Mouse (Mus musculus) testis, adult 2 months (tissue): ENCODE results near the gene Vps33a. TPM values are rescaled to one million over a fixed set of nuclear protein-coding genes. Genes with fewer than 3 reads are reported as not detected.
"Not testable (repeated sequence)": the region's sequence is repeated elsewhere in the genome, so short reads cannot be mapped to it uniquely, and the experiment has no call there.

Experiments
- H3K27ac ChIP-seq: fragments of 200-500 bp; 2 replicates; pipeline ENCODE4 v1.5.1; 2012; ENCODE audit warnings: low read depth, low read length; ENCODE audit not compliant: control insufficient read depth, insufficient read depth
- H3K27me3 ChIP-seq: fragments of 200-500 bp; 2 replicates; pipeline ENCODE4 v1.6.1; 2012; ENCODE audit warnings: mild to moderate bottlenecking, low read length, moderate library complexity; ENCODE audit not compliant: control insufficient read depth, insufficient read depth
- H3K36me3 ChIP-seq: fragments of 200-500 bp; 2 replicates; pipeline ENCODE4 v1.6.1; 2012; ENCODE audit warnings: mild to moderate bottlenecking, low read length; ENCODE audit not compliant: control insufficient read depth, insufficient read depth
- H3K4me1 ChIP-seq: fragments of 200-500 bp; 2 replicates; pipeline ENCODE4 v1.6.1; 2012; ENCODE audit warnings: low read length; ENCODE audit not compliant: control insufficient read depth, insufficient read depth
- H3K4me3 ChIP-seq: fragments of 200-500 bp; 2 replicates; pipeline ENCODE4 v1.5.1; 2012; ENCODE audit warnings: low read depth, mild to moderate bottlenecking, low read length, moderate library complexity, mixed read lengths; ENCODE audit not compliant: control insufficient read depth
- CTCF ChIP-seq: fragments of 200-500 bp; IDR thresholded peaks from 2 replicates; pipeline ENCODE4 v1.5.1; 2012; ENCODE audit warnings: low read depth, mild to moderate bottlenecking, inconsistent platforms, low read length, moderate library complexity; ENCODE audit not compliant: control insufficient read depth, insufficient read depth, insufficient replicate concordance
- POLR2A ChIP-seq: fragments of 200-500 bp; IDR thresholded peaks from 2 replicates; pipeline ENCODE4 v1.6.1; 2012; ENCODE audit warnings: low read depth, mild to moderate bottlenecking, inconsistent platforms, low read length, moderate library complexity; ENCODE audit not compliant: control insufficient read depth
- polyA plus RNA-seq: library from polyadenylated mRNA; depleted of rRNA; stranded (reverse); fragments of >200 nt; gene quantifications from 2 replicates; pipeline ENCODE4 v1.2.3, GENCODE M21; 2012

Vps33a gene
- polyA plus RNA-seq, 1 experiment, result 5.8 TPM

DNA sequence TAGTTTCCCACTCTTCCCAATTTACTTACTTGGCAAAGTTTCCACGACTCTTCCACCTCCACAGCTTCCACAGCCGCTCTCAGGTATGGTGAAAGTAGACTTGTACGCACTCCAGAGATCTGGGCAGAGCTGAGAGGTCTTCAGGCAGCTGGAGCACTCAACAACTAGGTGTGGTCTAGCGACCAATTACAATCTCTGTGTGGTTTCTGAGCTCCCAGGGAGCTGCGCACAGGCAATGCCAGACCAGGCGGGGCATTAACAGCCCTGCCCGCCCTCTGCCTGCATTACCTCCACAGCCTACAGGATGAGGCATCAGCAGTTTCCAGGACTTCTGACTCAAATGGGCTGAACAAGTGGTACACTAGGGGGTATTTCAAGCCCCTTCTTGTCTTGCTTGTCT, 47.6 kb downstream of the Vps33a start, which contains the start of gene Gm49027:
TSS of gene Gm49027 (minus strand) at position 208 of the 400 bp plus-strand sequence.
- H3K4me1 ChIP-seq, result peaks cover 7% of the 10 kb centered on the region
- H3K27me3 ChIP-seq, result no peaks in the 10 kb centered on the region
- no peak for TF ChIP-seq POLR2A
- no peak for TF ChIP-seq CTCF
- H3K27ac ChIP-seq, result peak within 1 kb of the TSS; percentile 94
- H3K4me3 ChIP-seq, result peak within 1 kb of the TSS; percentile 96
- H3K36me3 ChIP-seq, result peaks cover 1% of the 10 kb centered on the region

GRCm38 (mm10) chr5:123524393-123524750, 48.5 kb downstream of the Vps33a start:
- H3K4me1 ChIP-seq, result peaks cover 7% of the 10 kb centered on the region
- peak overlapping the region; percentile 96 for H3K4me3 ChIP-seq
- TF ChIP-seq POLR2A, result peak; percentile 10; the same call in 1 of the 2 replicates
- TF ChIP-seq CTCF, result peak; percentile 22; the same call in 1 of the 2 replicates
- peaks cover 3% of the 10 kb centered on the region for H3K36me3 ChIP-seq
- H3K27ac ChIP-seq, result peak overlapping the region; percentile 94
- no peaks in the 10 kb centered on the region for H3K27me3 ChIP-seq

DNA sequence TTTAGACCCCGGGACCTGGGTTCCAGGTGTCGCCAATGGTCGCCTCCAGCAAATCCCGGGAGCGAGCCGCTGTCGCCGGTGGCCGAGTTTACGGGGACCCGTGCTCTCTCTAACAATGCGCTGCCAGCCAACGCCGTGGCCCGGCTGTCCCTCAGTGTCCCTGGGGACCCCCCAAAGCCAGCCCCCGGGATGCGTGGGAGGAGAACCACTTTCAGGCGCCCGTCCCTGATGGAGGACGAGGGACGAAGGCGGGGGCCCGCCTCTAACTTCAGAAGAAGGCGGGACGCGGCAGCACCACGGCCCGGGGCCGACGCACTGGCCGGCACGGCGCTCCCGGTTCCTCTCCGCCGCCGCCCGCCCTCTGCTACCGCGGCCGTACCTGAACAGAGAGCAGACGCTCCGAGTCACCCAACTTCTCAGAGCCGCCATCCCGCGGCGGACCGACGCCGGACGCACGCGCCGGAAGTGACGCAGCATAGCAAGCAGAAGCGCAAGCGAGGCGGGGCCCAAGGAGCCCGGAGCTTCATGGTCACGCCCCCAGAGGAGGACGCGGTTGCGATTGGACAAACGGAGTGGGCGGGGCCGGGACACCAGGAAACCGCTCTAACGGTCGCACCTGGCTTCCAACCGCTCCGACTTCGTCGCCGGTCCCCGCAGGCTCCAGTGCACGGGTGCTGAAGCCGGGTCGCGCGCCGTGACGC, 49.0 kb downstream of the Vps33a start, which contains the start of gene Diablo:
TSS of gene Diablo (minus strand) at position 485 of the 701 bp plus-strand sequence.
- TF ChIP-seq POLR2A (peak; percentile 98), CTCF (no peak)
- Histone ChIP-seq H3K27ac (peak within 1 kb of the TSS; percentile 97), H3K27me3 (no peaks in the 10 kb centered on the region), H3K36me3 (peaks cover 3% of the 10 kb centered on the region), H3K4me3 (peak within 1 kb of the TSS; percentile 96), H3K4me1 (peaks cover 7% of the 10 kb centered on the region)

DNA sequence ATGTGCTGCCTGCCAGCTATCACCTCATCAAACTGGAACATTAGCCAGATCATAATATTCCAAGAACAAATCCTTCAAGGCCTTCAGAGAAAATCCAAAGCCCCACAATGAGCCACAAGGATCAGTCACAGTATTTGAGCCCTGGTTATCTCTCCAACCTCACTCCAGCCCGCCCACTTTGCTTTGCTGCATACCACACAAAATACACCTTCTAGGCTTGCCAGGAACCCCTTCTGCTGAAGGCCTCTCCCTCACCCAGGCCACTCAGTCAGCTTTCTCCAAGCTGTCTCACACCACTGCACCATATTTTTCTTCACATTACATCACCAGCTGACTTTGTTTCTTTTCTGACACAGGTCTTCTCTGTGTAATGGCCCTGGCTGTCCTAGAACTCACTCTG, 50.7 kb downstream of the Vps33a start:
- TF ChIP-seq CTCF (no peak), POLR2A (no peak)
- Histone ChIP-seq H3K27me3 (no peaks in the 10 kb centered on the region), H3K36me3 (peaks cover 6% of the 10 kb centered on the region), H3K27ac (no peak overlapping the region; the same call in 1 of the 2 replicates), H3K4me3 (peak overlapping the region; percentile 62), H3K4me1 (peaks cover 7% of the 10 kb centered on the region)

- Histone ChIP-seq H3K4me1 (peaks cover 7% of the 10 kb centered on the region), H3K27ac (0 out of 2 replicates have a peak overlapping the region, but pooled peaks have one; percentile 42), H3K27me3 (no peaks in the 10 kb centered on the region), H3K4me3 (peak overlapping the region; percentile 62), H3K36me3 (peaks cover 6% of the 10 kb centered on the region)
- TF ChIP-seq CTCF, result no peak
- TF ChIP-seq POLR2A, result no peak
These were observed 51.2 kb downstream of the Vps33a start for GRCm38 (mm10) chr5:123521621-123522020.

DNA sequence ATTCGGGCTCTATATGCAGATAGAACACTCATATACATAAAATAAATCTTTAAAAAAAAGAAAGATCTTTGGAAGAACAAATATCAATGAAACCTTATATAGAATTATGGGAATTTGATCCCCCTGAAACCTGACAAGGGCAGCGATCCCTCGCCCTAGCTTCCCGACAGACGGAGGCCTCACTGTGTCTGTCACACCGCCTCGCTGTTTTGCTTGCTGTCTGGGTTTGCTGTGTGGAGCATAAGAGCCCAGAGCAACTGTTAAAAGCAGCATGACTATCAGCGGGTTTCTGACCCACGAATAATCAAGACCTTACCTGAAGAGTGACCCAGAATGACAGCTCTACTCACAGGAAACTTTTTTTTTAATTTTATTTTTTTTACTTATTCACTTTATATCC, 52.2 kb downstream of the Vps33a start:
- Histone ChIP-seq H3K4me1 (peaks cover 7% of the 10 kb centered on the region), H3K27me3 (no peaks in the 10 kb centered on the region), H3K27ac (no peak overlapping the region), H3K36me3 (peaks cover 8% of the 10 kb centered on the region), H3K4me3 (no peak overlapping the region)
- TF ChIP-seq POLR2A (no peak), CTCF (no peak)

DNA sequence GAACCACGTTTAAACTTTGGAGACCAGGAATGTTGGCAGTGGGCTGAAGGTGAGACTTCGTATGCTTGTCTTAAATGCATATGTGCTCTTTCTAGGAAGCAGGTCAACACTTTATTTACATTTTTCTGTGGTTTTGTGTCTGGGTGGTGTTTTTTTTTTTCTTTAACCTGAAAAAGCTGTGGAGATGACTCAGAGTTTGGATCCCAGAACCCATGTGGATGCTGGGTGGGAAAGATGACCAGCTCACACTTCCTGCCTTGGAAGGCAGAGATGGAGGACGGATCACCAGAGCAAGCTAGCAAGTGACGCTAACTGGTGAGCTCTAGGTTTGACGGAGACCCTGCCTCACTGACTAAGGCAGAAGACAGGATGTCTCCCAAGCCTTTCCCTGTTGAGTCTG, 58.0 kb downstream of the Vps33a start:
- Histone ChIP-seq H3K4me3 (no peak overlapping the region), H3K36me3 (peaks cover 6% of the 10 kb centered on the region), H3K27ac (no peak overlapping the region), H3K27me3 (no peaks in the 10 kb centered on the region), H3K4me1 (peaks cover 2% of the 10 kb centered on the region; the same call in 1 of the 2 replicates)
- TF ChIP-seq POLR2A, result no peak
- no peak for TF ChIP-seq CTCF

DNA sequence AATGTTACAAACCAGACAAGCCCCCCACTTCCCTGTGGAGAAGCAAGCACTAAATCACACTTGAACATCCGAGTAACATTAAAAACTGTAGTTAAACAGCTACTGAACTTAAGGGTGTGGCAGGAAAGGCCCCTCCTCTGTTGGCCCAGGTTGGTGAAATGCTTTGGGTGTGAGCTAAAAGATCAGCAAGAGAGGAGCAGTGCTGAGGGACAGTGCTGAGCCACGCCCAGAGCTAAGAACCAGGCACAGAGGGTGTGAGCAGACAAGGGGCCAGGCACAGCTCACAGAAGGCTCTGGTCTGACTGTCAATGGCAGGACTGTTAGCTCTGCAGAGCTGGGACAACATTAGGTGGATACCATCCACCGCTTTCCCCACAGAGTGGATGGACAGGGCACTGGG, 60.7 kb downstream of the Vps33a start:
- TF ChIP-seq CTCF (no peak), POLR2A (no peak; the same call in 1 of the 2 replicates)
- Histone ChIP-seq H3K4me3 (no peak overlapping the region), H3K27me3 (no peaks in the 10 kb centered on the region), H3K27ac (no peak overlapping the region), H3K36me3 (peaks cover 3% of the 10 kb centered on the region; the same call in 1 of the 2 replicates), H3K4me1 (peaks cover 20% of the 10 kb centered on the region)

DNA sequence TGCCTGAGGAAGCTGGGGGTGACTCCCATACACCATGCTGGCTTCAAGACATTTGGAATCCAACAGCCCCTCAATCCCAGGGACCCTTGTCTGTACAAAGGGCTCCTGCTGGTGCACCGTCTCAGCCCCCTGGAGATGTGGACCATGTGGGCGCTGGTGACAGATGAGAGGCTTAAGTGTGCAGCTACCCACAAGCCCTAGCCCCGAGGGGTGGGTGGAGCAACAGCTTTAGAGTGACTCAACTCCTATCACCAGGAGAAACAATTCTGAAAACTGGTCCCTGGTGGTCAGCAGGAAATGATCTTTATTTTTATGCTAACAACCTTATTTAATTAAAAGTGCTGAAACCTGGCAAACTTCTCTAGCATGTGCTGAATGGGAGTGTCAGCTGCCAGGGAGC, 61.4 kb downstream of the Vps33a start:
- peaks cover 20% of the 10 kb centered on the region for H3K4me1 ChIP-seq
- not testable (repeated sequence) for H3K4me3 ChIP-seq, H3K27ac ChIP-seq, H3K27me3 ChIP-seq, H3K36me3 ChIP-seq
